Mouse (Mus musculus) lung, postnatal 36 days (tissue): Measurements from ENCODE around the gene Sowahd.

Experiments
- DNase-seq: peaks from one replicate; pipeline ENCODE4 v3.0.0; 2022; ENCODE audit warnings: mixed read lengths

Sowahd gene

GRCm38 (mm10) chrX:37095106-37095768, 46.6 kb downstream of the Sowahd start:
- DNase-seq: no peak

GRCm38 (mm10) chrX:37098681-37099080, 50.0 kb downstream of the Sowahd start:
- DNase-seq: no peak
